Mouse (Mus musculus) stomach, postnatal 0 days (tissue): ENCODE measurements around the gene Gm8126.
"Not testable (repeated sequence)": the region's sequence is repeated elsewhere in the genome, so short reads cannot be mapped to it uniquely, and the experiment has no call there.

Experiments
- CTCF ChIP-seq: IDR thresholded peaks from 2 replicates; pipeline ENCODE4 v1.5.1; 2016; ENCODE audit warnings: antibody characterized with exemption, low read depth, mild to moderate bottlenecking, moderate library complexity
- EP300 ChIP-seq: optimal IDR thresholded peaks from 2 replicates; pipeline ENCODE3; 2016; ENCODE audit warnings: antibody characterized with exemption

DNA sequence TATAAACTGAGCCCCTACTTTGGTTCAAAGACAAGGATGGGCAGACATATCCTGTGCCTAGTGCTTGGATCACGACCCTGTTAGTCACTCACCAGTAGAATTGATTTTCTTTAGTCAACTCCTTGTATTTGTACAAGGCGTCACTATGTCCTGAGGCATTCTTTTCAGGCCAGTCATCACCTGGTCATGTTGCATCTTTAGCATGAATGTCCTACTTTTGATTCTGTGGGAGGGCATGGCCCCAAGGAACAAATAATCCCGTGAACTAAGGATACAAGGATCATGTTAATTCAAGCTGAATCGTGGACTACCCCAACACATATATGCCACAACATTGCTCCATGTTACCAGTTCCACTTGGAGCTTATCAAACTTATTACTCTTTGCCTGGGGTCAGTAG lies 19.7 kb downstream of the Gm8126 start:
- not testable (repeated sequence) for TF ChIP-seq CTCF, EP300
